Mouse (Mus musculus) cerebellum, adult 2 months (tissue): ENCODE measurements at regions not wholly inside any gene's neighbourhood (a gene's known extent, or its start where the extent isn't known, plus 50 kb on each side); places are given as distances from the start of the nearest gene placed in this dataset.
"Not testable (repeated sequence)": the region's sequence is repeated elsewhere in the genome, so short reads cannot be mapped to it uniquely, and the experiment has no call there.

ENCODE experiments used
- CTCF ChIP-seq: fragments of 200-500 bp; IDR thresholded peaks from 2 replicates; pipeline ENCODE4 v1.5.1; 2011; ENCODE audit warnings: low read depth, mild to moderate bottlenecking, control low read depth, low read length, moderate library complexity, borderline replicate concordance; ENCODE audit not compliant: insufficient read depth
- POLR2A ChIP-seq: fragments of 200-500 bp; IDR thresholded peaks from 2 replicates; pipeline ENCODE4 v1.6.1; 2011; ENCODE audit warnings: low read length, control low read depth, borderline replicate concordance; ENCODE audit not compliant: insufficient read depth

- TF ChIP-seq CTCF, POLR2A: not testable (repeated sequence)
These were observed 84.0 kb upstream of the Tbl1x start for GRCm38 (mm10) chrX:77426836-77427235.
